Mouse (Mus musculus) megakaryocyte, embryonic 14.5 days (primary cell): ENCODE results near the gene Fibcd1.

Source experiments
- FLI1 ChIP-seq: IDR thresholded peaks from 2 replicates; pipeline ENCODE4 v1.6.1; 2012; ENCODE audit warnings: low read length, inconsistent platforms, mixed read lengths
- GATA1 ChIP-seq: IDR thresholded peaks from 3 replicates; pipeline ENCODE4 v1.6.1; 2012; ENCODE audit warnings: mixed read lengths, low read length, inconsistent platforms, borderline replicate concordance

DNA sequence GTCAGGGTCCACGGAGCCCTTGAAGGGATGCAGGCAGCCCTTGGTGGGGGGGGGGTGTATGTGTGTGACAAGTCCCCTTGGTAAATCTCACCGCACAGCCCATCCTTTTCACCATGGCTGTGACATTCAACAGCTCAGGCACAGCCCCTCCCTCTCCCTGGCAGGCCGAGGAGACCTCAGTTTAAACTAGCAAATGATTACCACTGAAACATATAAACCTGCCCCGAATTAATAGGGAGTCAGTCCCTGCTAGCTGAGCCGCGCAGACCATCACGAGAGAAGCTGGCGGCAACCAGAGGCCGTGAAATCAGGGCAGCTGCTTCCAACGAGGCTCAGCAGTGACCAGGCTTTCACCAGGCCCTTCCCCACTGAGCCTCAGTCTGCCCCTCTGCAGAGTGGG lies 9.7 kb downstream of the Fibcd1 start:
- TF ChIP-seq FLI1 (no peak), GATA1 (no peak)
